Mouse (Mus musculus) cerebellum, adult 9-10 months (tissue): ENCODE measurements around the gene Wfdc15b.

Experiments used
- DNase-seq: peaks from one replicate; pipeline ENCODE4 v3.0.0; 2022

Wfdc15b gene

DNA sequence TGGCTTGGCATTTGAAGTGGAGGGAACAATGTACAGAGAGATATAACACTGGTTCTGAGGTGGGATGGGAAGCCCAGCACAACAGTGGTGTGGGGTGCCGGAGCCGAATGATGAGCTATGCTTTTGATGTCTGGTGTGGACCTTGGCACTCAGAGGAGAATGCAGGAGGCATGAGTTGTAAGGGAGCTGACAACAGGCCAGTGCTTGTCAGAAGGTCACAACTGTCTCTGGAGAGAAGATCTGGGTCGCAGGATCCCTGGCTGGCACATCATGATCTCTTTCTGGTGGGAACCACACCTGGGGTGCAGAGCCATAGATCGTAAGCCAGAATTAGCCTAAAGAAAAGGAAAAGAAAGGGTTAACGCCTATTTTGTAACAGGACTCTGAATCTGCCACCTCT, 43.6 kb downstream of the Wfdc15b start:
- no peak for DNase-seq

DNA sequence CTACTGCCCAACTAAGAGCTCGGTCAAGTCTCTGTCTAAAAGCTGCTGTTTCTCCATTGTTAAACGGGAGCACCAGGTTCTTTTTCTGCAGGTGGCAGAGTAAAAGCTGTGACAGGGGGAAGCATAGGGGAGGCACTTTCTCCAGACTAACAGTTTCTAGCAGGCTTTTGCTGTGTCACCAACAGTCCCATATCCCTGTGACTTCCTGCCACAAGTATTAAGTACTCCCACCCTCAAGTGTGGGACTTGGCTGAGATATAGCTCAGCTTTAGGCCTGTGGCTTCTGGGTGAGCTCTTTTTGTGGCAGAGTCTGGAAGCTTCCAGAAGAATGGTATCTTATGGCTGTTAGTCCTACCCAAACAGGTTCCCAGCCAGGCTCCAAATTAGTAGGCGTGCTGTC, 45.6 kb downstream of the Wfdc15b start:
- DNase-seq, result no peak

DNA sequence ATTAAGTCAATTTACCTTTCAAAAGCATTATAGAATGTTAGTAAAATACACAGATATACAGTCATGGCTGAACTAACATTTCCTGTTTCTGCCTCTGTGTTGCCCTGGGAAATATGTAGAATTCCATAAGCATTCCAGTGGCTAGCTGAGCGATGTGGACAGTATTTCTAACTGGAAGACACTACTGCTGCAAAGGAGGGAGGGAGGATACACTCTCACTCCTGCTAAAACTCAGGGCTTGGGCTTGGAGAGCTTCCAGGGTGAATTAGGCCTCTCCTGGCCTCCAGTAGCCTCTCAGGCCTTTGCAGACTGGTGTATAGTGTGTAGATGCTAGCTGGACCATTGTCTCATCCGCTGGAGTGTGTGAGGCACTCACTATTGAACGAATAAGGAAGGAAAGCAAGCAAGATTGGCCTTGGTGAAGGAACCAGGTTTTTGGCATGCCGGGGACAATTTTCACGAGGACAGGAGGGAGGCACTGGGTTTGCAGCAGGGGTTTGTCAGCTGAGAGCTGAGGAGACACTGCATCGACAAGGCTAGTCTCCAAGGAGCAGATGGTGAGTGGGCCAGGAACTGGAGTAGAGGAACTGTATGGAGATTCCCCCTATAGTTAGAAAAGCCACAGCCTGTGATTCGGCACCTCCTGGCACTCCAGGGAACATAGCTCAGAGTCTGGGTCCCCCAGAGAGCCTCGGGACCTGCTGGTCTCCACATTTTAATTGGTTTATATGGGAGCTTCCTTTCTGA, 46.6 kb downstream of the Wfdc15b start:
- no peak for DNase-seq

DNA sequence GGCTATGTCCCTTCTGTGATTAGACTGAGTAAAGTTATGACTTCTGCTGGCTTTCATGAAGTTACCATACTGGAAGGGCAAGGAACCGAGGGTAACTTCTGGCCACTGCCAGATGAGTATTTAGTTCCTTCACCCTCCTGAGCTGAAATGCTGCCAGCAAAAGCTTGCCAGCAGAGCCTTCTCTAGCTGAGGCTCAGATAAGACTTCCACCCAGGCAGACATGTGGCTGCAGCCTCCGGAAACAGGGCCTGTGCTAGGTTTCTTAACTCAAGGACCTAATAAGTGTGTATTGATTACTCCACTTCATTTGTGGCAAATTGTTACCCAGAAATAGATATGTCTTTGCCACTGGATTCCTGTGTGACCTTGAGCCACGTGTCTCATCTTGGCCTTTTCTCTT, 48.1 kb downstream of the Wfdc15b start:
- DNase-seq, result no peak

DNA sequence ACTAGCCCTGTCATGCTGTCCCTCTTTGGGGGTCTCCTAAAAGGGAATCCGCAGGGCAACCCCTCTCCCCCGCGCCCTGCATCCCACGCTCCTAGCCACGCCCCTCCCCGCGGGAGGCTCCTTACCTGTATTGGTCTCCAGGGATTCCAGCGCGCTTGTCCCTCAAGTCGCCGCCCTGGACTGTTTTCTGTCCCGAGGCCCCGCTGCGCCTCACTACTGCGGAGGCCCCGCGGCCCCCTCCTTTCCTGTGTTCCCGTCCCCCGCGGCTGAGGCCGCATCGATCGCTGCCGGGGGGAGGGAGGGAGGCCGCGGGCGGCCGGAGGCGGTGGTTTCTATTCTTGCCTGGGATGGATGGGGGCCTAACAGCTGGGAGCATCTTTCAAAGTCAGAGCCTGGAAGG, 50.6 kb downstream of the Wfdc15b start, which contains the start of gene Kcns1:
TSS of gene Kcns1 (minus strand) at position 212 of the 400 bp plus-strand sequence.
- DNase-seq, result no peak

DNA sequence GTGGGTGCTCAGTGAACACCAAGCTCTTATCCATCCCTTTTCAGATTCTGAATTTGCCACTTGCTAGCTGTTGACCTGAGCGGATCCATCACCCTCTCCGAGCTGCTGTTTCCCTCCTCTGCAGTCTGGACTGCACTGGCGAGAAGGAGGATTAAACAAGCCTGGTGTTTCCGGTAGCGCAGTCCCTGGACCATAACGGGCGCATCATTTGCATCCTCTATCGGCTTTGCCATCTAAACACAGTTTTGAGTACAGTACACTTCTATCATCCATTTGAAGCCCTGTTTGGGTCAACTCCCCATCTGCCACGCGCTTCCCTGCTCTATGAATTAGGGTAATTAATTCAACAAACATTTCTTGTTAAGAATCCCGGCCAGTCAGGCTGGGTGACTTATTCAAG, 51.1 kb downstream of the Wfdc15b start:
- no peak for DNase-seq

DNA sequence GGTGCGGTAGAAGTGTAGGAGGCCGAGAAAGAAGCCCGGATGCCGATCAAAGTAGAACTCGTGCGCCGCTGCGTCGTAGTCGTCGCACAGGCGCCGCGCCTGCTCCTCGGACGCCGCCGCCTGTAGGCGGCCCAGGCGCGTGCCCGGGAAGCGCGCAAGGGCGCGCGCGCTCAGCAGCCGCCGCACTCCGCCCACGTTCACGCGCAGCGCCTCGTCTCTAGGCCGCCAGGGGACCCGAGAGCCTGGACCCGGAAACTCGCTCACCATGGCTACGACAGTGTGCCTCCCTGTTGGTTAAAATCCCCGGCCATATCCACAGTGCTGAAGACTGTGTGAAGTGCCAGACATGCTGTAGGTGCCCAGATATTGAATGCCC, 52.9 kb downstream of the Wfdc15b start:
- no peak for DNase-seq

DNA sequence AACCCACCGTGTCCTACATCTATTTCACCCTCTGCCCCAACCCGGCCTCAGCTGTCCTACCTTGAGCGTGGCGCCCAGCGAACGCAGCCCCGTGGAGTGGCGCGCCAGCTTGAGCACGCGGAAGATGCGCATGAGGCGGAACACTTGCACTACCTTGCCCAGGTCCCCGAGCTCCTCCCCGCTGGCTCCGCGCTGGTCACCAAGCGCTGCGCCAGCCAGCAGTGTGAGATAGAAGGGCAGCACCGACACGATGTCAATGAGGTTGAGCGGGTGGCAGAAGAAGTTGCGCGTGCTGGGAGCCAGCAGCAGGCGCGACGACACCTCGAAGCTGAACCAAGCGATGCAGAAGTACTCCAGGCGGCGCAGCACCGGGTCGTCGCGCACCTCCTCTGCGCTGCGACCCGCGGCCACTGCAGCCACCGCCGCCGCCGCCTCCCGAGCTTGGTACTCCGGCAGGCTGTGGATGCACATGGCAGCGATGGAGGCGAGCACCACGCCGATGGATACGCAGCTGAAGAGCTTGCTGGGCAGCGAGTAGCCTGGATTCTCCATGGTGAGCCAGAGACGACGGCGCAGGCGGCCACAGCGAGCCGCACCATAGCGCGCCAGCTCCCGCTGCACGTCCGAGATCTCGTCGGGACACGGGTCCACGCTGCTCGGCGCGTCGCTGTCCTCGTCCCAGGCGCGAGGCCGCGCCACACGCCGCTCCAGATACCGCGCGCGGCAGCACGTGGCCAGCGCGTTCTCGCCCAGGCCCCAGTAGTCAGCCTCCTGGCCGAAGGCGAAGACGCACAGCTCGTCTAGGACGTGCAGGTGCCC, 53.5 kb downstream of the Wfdc15b start:
- DNase-seq, result no peak

DNA sequence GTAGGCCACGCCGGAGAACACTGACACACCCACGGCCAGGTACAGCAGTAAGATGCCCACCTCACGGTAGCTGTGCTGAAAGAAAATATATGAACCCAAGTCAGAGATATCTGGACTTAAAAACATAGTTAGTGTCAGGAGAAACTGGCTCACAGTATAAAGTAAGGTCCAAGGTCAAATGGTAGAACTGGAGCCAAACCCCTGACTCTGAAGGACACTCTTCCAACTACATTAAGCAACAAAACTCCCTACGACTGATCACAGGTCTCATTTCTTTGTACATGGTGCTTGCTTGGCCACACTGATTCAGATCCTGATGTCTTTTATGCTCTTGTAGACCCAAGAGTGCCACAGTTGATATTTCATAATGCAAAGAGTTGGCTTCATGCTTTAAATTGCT, 56.5 kb downstream of the Wfdc15b start:
- DNase-seq, result no peak
